Mouse (Mus musculus) kidney, embryonic 15.5 days (tissue): ENCODE results near the gene Them7. TPM values are rescaled to one million over a fixed set of nuclear protein-coding genes. Genes with fewer than 3 reads are reported as not detected.

Experiments used
- ATAC-seq: fragments of 200-750 bp; cut with Nextera tagmentation; replicated peaks from 2 replicates; pipeline ENCODE4 v1.8.0; 2017; ENCODE audit warnings: moderate TSS enrichment; ENCODE audit not compliant: low FRiP score
- H3K27ac ChIP-seq: fragments of 300-500 bp; sonication (generic); 2 replicates; pipeline ENCODE4 v1.5.1; 2015; ENCODE audit warnings: mild to moderate bottlenecking, inconsistent platforms
- H3K27me3 ChIP-seq: fragments of 300-500 bp; sonication (generic); 2 replicates; pipeline ENCODE4 v1.6.1; 2015; ENCODE audit warnings: inconsistent platforms
- H3K36me3 ChIP-seq: fragments of 300-500 bp; sonication (generic); 2 replicates; pipeline ENCODE4 v1.6.1; 2015; ENCODE audit warnings: inconsistent platforms
- H3K4me1 ChIP-seq: fragments of 300-500 bp; sonication (generic); 2 replicates; pipeline ENCODE4 v1.6.1; 2015; ENCODE audit warnings: inconsistent platforms
- H3K4me2 ChIP-seq: fragments of 300-500 bp; sonication (generic); 2 replicates; pipeline ENCODE4 v1.6.1; 2015; ENCODE audit warnings: moderate library complexity, mild to moderate bottlenecking, inconsistent platforms
- H3K4me3 ChIP-seq: fragments of 300-500 bp; sonication (generic); replicated peaks from 2 replicates; pipeline ENCODE4 v1.5.1; 2015; ENCODE audit warnings: mild to moderate bottlenecking, inconsistent platforms
- H3K9ac ChIP-seq: fragments of 300-500 bp; sonication (generic); 2 replicates; pipeline ENCODE4 v1.6.1; 2015; ENCODE audit warnings: mild to moderate bottlenecking, inconsistent platforms
- H3K9me3 ChIP-seq: fragments of 300-500 bp; sonication (generic); replicated peaks from 2 replicates; pipeline ENCODE4 v1.6.1; 2016; ENCODE audit warnings: inconsistent platforms
- WGBS: fragments of 180-500 bp; shearing (Covaris S2); methylation state at CpG from one replicate; pipeline ENCODE4 v1.1.7; 2015; ENCODE audit warnings: mixed read lengths; 5-methylcytosine and 5-hydroxymethylcytosine counted together
- polyA plus RNA-seq: library from polyadenylated mRNA; unstranded; fragments of >200 nt; fragmentation: Nextera tagmentation; extraction: Ambion mirVana; gene quantifications from 2 replicates; pipeline ENCODE4 v1.2.1, GENCODE M21; 2015

The Them7 gene
- polyA plus RNA-seq, 1 experiment from 2014 or later = 3.0 TPM

GRCm38 (mm10) chr2:105215914-105216313, 8.2 kb upstream of the Them7 start:
- H3K27ac ChIP-seq = no peak overlapping the region
- H3K4me1 ChIP-seq = peaks cover 17% of the 10 kb centered on the region
- H3K27me3 ChIP-seq = peaks cover 6% of the 10 kb centered on the region; the same call in 1 of the 2 replicates
- WGBS = 10% methylated on average over 8 of the region's 8 CpGs
- H3K36me3 ChIP-seq = no peaks in the 10 kb centered on the region
- no peak overlapping the region for H3K4me2 ChIP-seq
- no peak for ATAC-seq
- no peak overlapping the region for H3K4me3 ChIP-seq
- H3K9ac ChIP-seq = no peak overlapping the region
- no peaks in the 10 kb centered on the region for H3K9me3 ChIP-seq

GRCm38 (mm10) chr2:105219229-105219628, 4.9 kb upstream of the Them7 start:
- Histone ChIP-seq H3K27me3 (peaks cover 7% of the 10 kb centered on the region; the same call in 1 of the 2 replicates), H3K4me3 (no peak overlapping the region), H3K4me2 (no peak overlapping the region), H3K9me3 (no peaks in the 10 kb centered on the region), H3K36me3 (no peaks in the 10 kb centered on the region), H3K4me1 (peaks cover 27% of the 10 kb centered on the region), H3K9ac (no peak overlapping the region), H3K27ac (no peak overlapping the region)
- no peak for ATAC-seq
- 89% methylated on average over 5 of the region's 5 CpGs for WGBS

- ATAC-seq = no peak
- Histone ChIP-seq H3K9me3 (no peaks in the 10 kb centered on the region), H3K4me1 (peaks cover 31% of the 10 kb centered on the region), H3K4me3 (no peak overlapping the region), H3K9ac (no peak overlapping the region), H3K36me3 (no peaks in the 10 kb centered on the region), H3K4me2 (no peak overlapping the region), H3K27ac (no peak overlapping the region), H3K27me3 (0 out of 2 replicates have a peak, but pooled peaks cover 5% of the 10 kb centered on the region)
- WGBS = 68% methylated on average over 8 of the region's 8 CpGs
Observed at GRCm38 (mm10) chr2:105219664-105220063, 4.5 kb upstream of the Them7 start.

GRCm38 (mm10) chr2:105220738-105221303, 3.3 kb upstream of the Them7 start:
- ATAC-seq = no peak

GRCm38 (mm10) chr2:105223606-105224005, 514 bp upstream of the Them7 start:
- Histone ChIP-seq H3K4me2 (peak overlapping the region; percentile 80), H3K9me3 (no peaks in the 10 kb centered on the region), H3K9ac (no peak overlapping the region), H3K27me3 (0 out of 2 replicates have a peak, but pooled peaks cover 5% of the 10 kb centered on the region), H3K4me1 (peaks cover 42% of the 10 kb centered on the region), H3K4me3 (peak overlapping the region; percentile 44; the same call in 1 of the 2 replicates), H3K36me3 (no peaks in the 10 kb centered on the region), H3K27ac (peak overlapping the region; percentile 54; the same call in 1 of the 2 replicates)
- 71% methylated on average over 11 of the region's 11 CpGs for WGBS
- ATAC-seq = no peak

More at GRCm38 (mm10) chr2:105220738-105221303, 3.3 kb upstream of the Them7 start:
- Histone ChIP-seq H3K4me1 (peaks cover 36% of the 10 kb centered on the region), H3K4me2 (no peak overlapping the region), H3K4me3 (no peak overlapping the region), H3K36me3 (no peaks in the 10 kb centered on the region), H3K9ac (no peak overlapping the region), H3K27me3 (0 out of 2 replicates have a peak, but pooled peaks cover 5% of the 10 kb centered on the region), H3K9me3 (no peaks in the 10 kb centered on the region), H3K27ac (no peak overlapping the region)
- WGBS = 26% methylated on average over 9 of the region's 9 CpGs

- H3K9me3 ChIP-seq = no peaks in the 10 kb centered on the region
- H3K27me3 ChIP-seq = peaks cover 9% of the 10 kb centered on the region; the same call in 1 of the 2 replicates
- H3K4me1 ChIP-seq = peaks cover 51% of the 10 kb centered on the region
- ATAC-seq = no peak
- no peak overlapping the region for H3K27ac ChIP-seq
- H3K4me3 ChIP-seq = peak overlapping the region; percentile 44; the same call in 1 of the 2 replicates
- H3K4me2 ChIP-seq = peak overlapping the region; percentile 80
- 46% methylated on average over 3 of the region's 3 CpGs for WGBS
- no peak overlapping the region for H3K9ac ChIP-seq
- H3K36me3 ChIP-seq = no peaks in the 10 kb centered on the region
Observed at GRCm38 (mm10) chr2:105224987-105225375, 861 bp downstream of the Them7 start.

GRCm38 (mm10) chr2:105226297-105226958, 2.3 kb downstream of the Them7 start:
- H3K27ac ChIP-seq = peak overlapping the region; percentile 46
- 32% methylated on average over 7 of the region's 7 CpGs for WGBS
- H3K9me3 ChIP-seq = no peaks in the 10 kb centered on the region
- peak overlapping the region; percentile 8; the same call in 1 of the 2 replicates for H3K4me2 ChIP-seq
- no peak for ATAC-seq
- H3K4me3 ChIP-seq = no peak overlapping the region
- no peaks in the 10 kb centered on the region for H3K36me3 ChIP-seq
- peaks cover 9% of the 10 kb centered on the region; the same call in 1 of the 2 replicates for H3K27me3 ChIP-seq
- peaks cover 47% of the 10 kb centered on the region for H3K4me1 ChIP-seq
- H3K9ac ChIP-seq = no peak overlapping the region

- Histone ChIP-seq H3K4me3 (no peak overlapping the region), H3K27me3 (peaks cover 7% of the 10 kb centered on the region; the same call in 1 of the 2 replicates), H3K9me3 (no peaks in the 10 kb centered on the region), H3K36me3 (no peaks in the 10 kb centered on the region), H3K27ac (0 out of 2 replicates have a peak overlapping the region, but pooled peaks have one; percentile 2), H3K9ac (no peak overlapping the region), H3K4me2 (no peak overlapping the region), H3K4me1 (peaks cover 65% of the 10 kb centered on the region)
- no peak for ATAC-seq
- 53% methylated on average over 2 of the region's 2 CpGs for WGBS
Observed at GRCm38 (mm10) chr2:105228416-105228815, 4.3 kb downstream of the Them7 start.

- Histone ChIP-seq H3K36me3 (no peaks in the 10 kb centered on the region), H3K4me2 (no peak overlapping the region), H3K4me1 (peaks cover 66% of the 10 kb centered on the region), H3K4me3 (no peak overlapping the region), H3K9ac (no peak overlapping the region), H3K27ac (no peak overlapping the region), H3K9me3 (no peaks in the 10 kb centered on the region), H3K27me3 (peaks cover 4% of the 10 kb centered on the region; the same call in 1 of the 2 replicates)
- WGBS = 2% methylated on average over 1 of the region's 1 CpGs
- ATAC-seq = no peak
Observed at GRCm38 (mm10) chr2:105230333-105230732, 6.2 kb downstream of the Them7 start.

- ATAC-seq = no peak
- H3K36me3 ChIP-seq = no peaks in the 10 kb centered on the region
- H3K9ac ChIP-seq = no peak overlapping the region
- H3K4me3 ChIP-seq = no peak overlapping the region
- no peaks in the 10 kb centered on the region for H3K9me3 ChIP-seq
- H3K27ac ChIP-seq = peak overlapping the region; percentile 54; the same call in 1 of the 2 replicates
- H3K27me3 ChIP-seq = peaks cover 5% of the 10 kb centered on the region; the same call in 1 of the 2 replicates
- 21% methylated on average over 4 of the region's 4 CpGs for WGBS
- H3K4me2 ChIP-seq = 0 out of 2 replicates have a peak overlapping the region, but pooled peaks have one; percentile 1
- H3K4me1 ChIP-seq = peaks cover 73% of the 10 kb centered on the region
Observed at GRCm38 (mm10) chr2:105232386-105232785, 8.3 kb downstream of the Them7 start.

- Histone ChIP-seq H3K36me3 (no peaks in the 10 kb centered on the region), H3K4me1 (peaks cover 78% of the 10 kb centered on the region), H3K4me3 (no peak overlapping the region), H3K27ac (peak overlapping the region; percentile 86), H3K27me3 (peaks cover 8% of the 10 kb centered on the region; the same call in 1 of the 2 replicates), H3K9me3 (no peaks in the 10 kb centered on the region), H3K4me2 (no peak overlapping the region), H3K9ac (no peak overlapping the region)
- WGBS = 47% methylated on average over 6 of the region's 6 CpGs
- ATAC-seq = no peak
Observed at GRCm38 (mm10) chr2:105234278-105234677, 10.2 kb downstream of the Them7 start.
